Mouse (Mus musculus): Measurements from ENCODE around the gene Bmi1.

Bmi1 gene

DNA sequence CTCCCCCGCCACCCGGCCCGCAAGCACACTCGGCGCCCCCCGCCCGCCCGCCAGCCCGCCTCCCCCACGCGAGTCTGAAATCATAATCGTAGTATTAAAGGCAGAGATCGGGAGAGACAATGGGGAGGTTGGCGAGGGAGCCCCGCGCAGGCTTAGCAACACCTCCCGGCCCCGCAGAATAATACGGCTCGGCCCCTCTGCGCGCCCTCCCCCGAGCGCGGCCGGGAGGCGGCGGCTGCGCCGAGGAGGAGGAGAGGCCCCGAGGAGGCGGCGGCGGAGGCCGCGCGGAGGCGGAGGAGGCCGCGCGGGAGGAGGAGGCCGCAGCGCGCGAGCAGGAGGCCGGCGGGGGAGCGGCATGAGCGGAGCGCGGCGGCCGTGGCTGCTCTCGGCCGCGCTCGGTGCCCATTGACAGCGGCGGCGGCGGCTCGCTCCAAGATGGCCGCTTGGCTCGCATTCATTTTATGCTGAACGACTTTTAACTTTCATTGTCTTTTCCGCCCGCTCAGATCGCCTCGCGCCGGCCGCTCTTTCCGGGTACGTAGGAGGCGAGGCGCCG lies at the start of gene Bmi1:
TSS of gene Bmi1 (plus strand) at position 83 of the 556 bp plus-strand sequence.
- DNase-seq (ENCODE audit: inconsistent ontology term) = peak; percentile 83

DNA sequence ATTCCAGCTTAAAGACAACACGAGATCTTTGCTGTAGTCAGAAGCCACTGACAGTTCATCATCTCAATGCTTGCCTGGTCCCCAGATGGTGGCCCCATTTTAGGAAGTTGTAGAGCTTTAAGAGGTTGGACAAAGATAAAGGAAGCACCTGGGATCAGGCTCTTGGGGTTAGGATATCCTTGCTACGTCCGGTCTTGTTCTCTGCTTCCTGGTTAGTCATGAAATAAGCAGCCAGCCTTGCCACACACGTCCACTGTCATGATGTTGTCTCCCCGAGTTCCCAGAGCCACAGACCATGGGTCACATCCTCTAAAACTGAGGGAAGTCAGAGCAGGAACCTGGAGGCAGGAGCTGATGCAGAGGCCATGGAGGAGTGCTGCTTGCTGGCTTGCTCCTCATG lies 46.3 kb upstream of the Bmi1 start:
- no peak for DNase-seq (ENCODE audit: inconsistent ontology term)

- peak; percentile 69 for DNase-seq (ENCODE audit: inconsistent ontology term)
Measured at GRCm38 (mm10) chr2:18635052-18635451, 41.8 kb upstream of the Bmi1 start.

DNA sequence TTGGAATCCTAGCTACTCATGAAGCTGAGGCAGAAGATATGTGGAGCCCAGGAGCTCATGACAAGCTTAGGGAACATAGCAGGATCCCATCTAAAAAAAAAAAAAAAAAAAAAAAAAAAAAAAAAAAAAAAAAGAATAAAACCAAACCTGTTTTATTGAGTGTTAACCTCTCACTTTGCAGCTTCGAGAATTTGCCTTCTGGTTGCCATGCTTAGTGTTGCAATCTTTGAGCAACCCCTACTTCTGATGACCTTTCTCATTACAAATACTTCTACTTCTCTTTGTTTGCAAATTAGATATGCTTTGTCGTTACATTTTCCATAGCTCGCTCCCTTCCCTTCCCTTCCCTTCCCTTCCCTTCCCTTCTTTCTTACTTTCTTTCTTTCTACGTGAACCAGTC lies 28.3 kb upstream of the Bmi1 start:
- no peak for DNase-seq (ENCODE audit: inconsistent ontology term)

DNA sequence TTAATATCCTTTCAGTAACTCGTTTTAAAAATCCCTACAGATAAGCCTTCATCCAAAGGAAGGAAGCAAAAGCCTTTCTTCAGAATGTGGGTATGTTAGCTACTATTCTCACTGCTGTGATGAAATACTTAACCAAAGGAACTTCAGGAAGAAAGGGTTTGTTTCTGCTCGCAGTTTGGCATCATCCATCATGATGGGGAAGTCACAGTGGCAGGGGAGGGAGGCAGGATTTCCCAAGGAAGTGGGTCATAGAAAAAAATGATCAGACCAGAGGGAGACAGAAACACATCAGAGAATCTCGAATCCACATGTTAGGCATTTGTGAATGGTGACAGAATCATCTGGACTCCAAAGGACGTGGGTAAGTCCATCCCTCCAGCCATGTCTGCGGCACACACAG lies 22.0 kb upstream of the Bmi1 start:
- no peak for DNase-seq (ENCODE audit: inconsistent ontology term)

DNA sequence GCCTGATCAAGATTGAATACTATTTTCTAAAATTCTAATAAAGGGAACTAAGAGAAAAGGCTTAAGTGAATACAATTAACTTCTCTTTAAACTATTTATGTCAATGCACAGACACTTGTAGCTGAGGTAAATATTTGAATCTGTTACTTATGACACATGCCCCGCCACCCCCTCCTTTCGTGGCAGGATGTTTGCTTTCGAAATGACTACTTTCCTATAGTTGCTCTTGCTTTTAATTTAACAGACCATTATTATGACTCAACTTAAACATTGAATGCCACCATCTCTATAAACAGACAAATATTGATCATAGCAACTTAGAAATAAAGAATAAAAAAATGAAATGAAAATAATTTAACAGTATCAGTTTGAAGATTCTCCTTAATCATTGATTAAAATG lies 12.8 kb upstream of the Bmi1 start:
- no peak for DNase-seq (ENCODE audit: inconsistent ontology term)

GRCm38 (mm10) chr2:18671041-18671440 lies 5.8 kb upstream of the Bmi1 start:
- DNase-seq (ENCODE audit: inconsistent ontology term) = no peak

DNA sequence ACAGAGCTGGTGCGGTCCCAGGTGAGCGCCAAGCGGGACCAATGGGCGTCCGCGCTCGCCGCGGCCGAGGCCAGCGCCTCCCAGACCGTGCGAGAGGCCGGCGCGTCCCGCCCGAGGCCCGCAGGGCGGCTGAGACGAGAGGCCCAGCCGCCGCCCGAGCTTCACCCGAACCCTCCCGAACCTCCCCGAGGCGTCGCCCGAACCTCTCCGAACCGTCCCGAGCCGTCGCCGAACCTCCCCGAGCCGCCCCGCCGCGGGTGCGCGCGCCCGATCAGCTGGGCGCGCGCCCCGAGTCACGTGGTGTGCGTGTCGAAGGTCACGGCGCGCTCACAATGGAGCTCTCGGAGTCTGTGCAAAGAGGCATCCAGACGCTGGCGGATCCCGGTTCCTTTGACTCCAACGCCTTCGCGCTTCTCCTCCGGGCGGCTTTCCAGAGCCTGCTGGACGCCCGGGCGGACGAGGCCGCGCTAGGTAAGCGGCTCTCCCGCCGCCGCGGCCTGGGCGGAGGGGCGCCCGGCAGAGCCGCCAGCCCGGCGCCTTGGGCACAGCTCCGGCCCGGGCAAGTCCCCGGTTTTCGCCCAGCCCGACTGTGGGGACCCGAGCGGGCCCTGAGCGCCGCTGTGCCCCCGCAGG lies 4.6 kb upstream of the Bmi1 start, which contains the start of gene Commd3:
TSS of gene Commd3 (plus strand) at position 252 of the 633 bp plus-strand sequence.
- peak; percentile 98 for DNase-seq (ENCODE audit: inconsistent ontology term)

GRCm38 (mm10) chr2:18672766-18673164 lies 4.1 kb upstream of the Bmi1 start:
- DNase-seq (ENCODE audit: inconsistent ontology term) = no peak

GRCm38 (mm10) chr2:18673766-18674165 lies 3.1 kb upstream of the Bmi1 start:
- DNase-seq (ENCODE audit: inconsistent ontology term) = no peak

GRCm38 (mm10) chr2:18674193-18674902 lies 2.5 kb upstream of the Bmi1 start:
- DNase-seq (ENCODE audit: inconsistent ontology term) = no peak

GRCm38 (mm10) chr2:18675681-18676456 lies 949 bp upstream of the Bmi1 start:
- no peak for DNase-seq (ENCODE audit: inconsistent ontology term)

DNA sequence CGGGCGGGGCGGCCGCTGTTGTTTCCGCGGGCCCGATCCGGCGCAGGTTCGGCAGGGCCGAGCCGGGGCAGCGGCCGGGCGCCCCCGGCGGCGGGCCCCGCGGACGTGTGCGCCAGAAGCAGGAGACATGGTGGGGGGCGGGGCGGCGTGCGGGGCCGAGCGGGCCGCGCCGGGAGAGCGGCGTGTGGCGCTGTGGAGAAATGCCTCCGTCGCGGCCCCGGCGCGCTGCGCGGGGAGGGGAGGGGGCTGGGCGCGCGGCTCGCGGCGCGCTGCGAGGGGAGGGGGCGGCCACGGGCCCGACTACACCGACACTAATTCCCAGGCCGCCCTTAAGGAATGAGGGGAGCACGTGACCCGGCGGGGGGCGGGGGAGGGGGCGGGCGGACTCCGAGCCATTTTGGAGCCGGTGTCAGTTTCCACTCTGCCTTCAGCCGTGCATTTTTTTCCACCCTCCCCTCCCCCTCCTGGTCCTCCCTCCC lies 322 bp upstream of the Bmi1 start:
- DNase-seq (ENCODE audit: inconsistent ontology term) = peak; percentile 90

DNA sequence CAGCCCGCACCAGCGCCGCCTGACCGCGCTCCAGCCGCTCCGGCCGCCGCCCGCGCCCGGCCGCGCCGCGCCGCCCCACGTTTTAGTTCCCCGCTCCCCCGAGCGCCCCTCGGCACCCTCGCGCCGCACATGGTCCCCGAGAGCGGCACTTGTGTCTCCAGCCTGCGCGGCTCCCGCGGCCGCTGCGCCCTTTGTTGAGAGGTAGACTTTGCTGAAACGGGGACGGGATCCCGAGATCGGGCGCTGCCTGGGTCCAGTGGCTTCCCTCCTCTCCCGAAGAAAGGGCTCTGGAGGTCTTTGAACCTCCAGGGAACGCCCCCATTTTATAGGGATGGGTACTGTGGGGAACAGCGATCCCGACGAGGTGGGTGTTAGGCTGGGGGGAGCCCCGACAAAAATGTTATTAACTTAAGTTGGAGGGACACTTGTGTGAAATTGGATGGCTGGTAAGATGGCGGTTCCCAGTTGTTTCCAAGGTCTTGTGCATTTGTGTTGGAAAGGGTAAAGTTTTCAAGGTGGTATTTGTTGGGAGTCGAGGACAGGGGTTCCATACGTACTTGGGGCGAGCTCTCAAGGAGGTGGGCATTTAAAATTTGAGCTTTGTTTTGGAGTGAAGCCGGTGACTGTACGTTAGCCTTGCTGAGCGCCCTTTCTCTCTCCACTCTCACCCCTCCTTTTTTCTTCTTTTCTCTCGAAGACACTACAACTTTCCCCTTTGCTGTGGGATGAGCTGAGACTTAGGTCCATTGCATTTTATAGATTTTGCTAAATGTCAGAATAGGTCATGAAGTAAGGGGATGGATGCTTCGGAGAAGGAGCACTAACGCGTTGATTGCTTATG lies 1.0 kb downstream of the Bmi1 start:
- peak; percentile 67 for DNase-seq (ENCODE audit: inconsistent ontology term)

GRCm38 (mm10) chr2:18679701-18680100 lies 2.9 kb downstream of the Bmi1 start:
- no peak for DNase-seq (ENCODE audit: inconsistent ontology term)

GRCm38 (mm10) chr2:18680501-18680900 lies 3.7 kb downstream of the Bmi1 start:
- DNase-seq (ENCODE audit: inconsistent ontology term) = no peak

GRCm38 (mm10) chr2:18680961-18681360 lies 4.1 kb downstream of the Bmi1 start:
- DNase-seq (ENCODE audit: inconsistent ontology term) = peak; percentile 40

- no peak for DNase-seq (ENCODE audit: inconsistent ontology term)
Measured at GRCm38 (mm10) chr2:18684062-18684461, 7.2 kb downstream of the Bmi1 start.

DNA sequence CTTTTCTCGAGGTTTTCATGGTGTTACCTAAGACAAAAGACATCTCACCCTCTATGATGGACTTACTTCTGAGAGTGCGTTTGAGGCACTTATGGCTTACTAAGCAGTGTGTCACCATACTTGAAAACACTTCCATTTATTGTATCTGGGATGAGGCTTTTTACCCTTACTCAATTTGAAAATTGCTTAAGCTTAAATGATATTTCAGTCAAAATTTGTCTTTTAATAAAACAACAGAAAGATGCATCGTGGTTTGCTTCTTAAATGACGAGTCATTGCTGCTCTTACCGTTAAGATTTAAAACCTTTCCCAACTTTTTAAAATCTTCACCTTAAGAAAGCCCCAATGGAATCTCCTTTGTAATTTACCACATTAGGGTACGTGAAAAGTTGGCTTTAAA lies 9.6 kb downstream of the Bmi1 start:
- DNase-seq (ENCODE audit: inconsistent ontology term) = no peak

DNA sequence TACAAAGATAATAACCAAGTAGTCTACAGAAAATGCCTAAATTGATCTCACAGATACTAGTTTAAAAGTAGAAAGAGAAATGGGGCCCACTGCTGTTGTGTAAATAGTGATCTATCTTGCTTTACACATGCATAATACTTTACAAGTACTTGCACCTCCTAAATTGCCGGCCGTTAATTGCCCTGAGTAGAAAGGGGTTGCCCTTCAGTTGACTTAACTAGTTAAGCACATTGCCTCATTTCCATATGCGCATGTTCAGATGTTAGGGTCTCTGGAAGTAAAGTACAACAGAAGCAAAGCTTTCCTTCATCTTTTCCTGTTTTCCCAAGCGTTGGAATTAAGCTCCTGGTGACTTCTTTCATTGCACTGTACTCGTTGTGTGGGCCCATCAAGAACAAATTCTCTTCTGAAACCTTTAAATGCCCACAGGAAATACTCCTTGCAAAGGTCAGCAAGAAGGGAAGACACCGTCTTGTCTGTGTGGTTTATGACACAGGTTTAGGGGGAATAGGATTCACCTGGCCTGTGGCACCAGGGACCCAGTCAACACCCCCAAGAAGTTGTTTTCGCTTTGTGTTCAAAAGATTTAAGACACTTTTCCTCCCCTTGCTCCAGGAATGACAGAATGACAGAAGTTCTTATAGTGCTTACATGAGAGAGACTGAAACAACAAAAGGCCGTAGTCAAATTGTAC lies 10.2 kb downstream of the Bmi1 start:
- no peak for DNase-seq (ENCODE audit: inconsistent ontology term)
